Mouse (Mus musculus): Measurements from ENCODE around the gene Eif2a.
A peak's percentile ranks its signal among the peaks of the same experiment; 100 is the strongest.
"Not testable (repeated sequence)": the region's sequence is repeated elsewhere in the genome, so short reads cannot be mapped to it uniquely, and the experiment has no call there.

The Eif2a gene

DNA sequence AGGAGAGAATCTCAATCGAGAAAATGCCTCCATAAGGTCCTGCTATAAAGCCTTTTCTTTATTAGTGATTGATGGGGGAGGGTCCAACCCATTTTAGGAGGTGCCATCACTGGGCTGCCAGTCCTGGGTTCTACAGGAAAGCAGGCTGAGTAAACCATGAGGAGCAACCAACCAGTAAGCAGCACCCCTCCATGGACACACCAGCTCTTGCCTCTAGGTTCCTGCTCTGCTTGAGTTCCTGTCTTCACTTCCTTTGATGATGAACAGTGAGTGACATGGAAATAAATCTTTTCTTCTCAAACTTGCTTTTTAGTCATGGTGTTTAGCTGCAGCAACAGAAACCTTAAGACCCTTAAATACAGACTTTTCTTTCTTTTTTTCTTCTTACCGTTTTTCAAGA, 4.3 kb upstream of the Eif2a start:
- DNase-seq (ENCODE audit: low spot score): no peak

DNA sequence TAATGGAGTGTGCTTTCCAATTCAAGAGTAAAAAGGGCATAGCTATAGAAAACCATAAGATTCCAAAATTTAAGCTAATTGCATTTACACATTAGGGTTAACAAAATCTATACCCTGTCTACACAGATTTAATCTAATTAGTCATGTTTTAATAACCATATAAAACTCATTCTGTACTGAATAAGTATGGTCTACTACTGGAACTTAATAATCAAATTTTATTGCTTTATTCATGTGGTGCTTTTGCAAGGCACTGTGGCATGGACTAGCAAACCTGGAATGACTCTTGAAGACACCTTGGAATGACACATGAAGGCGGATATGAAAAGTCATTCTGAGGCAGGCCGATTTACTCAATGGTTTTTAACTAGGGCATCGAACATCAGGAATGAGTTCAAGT, 2.2 kb upstream of the Eif2a start:
- no peak for DNase-seq (ENCODE audit: low spot score)

DNA sequence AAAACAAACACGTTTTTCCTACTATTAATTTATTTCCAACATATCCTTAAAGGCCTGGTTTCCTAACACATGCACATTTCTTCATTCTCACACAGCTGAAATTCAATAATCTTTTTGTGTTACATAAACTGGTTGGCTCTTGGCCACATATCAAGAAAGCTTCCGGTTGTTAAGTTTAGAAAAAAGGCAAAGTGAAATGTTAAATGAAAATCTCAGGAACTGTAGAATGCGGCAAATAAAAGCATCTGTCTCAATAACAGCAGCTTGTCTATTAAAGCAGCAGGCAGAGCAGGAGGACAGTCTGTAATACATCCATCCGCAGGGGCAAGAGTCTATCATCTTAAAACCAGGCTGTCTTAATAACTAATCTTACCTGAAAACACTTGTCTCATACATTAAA, 1.4 kb upstream of the Eif2a start:
- DNase-seq (ENCODE audit: low spot score): no peak

DNA sequence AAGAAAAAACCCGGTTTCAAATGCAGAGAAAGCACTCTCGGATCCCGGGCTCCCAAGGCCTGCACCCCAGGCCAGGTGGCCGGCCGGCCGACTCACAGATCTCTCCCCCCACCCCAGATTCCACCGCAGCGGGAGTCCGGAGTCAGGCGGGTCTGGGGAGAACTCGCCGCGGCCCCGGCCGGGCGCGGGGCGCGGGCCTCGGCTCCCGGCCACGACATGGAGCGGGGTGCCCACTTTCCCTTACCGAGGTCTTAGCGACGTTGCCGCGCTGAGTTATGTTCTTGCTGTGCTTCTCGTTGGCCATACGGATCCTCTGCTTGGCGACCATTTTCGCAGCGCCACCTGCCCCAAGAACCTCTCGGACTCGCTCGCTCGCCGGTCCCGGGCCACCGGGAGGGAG, 455 bp upstream of the Eif2a start:
- DNase-seq (ENCODE audit: low spot score): no peak

DNA sequence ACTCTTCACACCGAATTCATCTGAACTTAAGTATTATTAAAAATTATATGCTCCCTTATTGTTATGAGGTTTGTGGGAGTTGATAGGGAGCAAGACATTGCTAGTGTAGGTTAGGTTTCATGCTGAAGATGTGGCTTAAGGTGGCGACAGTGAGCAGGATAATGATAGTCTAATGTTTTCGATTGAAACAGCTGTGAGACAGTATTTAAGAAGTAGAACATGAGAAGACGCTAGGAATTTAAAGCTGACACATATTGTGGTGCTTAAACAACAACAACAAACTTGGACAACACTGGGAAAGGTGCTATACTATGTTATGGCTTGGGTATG, 752 bp downstream of the Eif2a start:
- DNase-seq (ENCODE audit: low spot score): no peak

DNA sequence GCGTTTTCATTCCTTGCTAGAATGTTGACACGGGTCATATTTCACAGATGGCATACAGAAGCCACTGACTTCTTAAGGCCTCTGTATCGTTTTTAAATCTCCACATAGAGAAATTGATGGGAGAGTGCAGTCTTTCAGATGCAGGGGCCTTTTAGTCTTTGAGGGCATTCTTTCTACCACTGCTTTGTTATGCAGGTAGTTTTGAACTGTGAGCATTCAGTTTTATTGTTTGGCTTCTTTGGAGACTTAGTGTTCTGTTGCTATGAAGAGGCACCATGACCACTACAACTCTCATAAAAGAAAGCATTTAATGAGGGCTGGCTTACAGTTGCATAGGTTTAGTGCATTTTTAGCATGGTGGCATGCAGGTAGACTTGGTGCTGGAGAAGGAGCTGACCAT, 11.0 kb downstream of the Eif2a start:
- no peak for DNase-seq (ENCODE audit: low spot score)

DNA sequence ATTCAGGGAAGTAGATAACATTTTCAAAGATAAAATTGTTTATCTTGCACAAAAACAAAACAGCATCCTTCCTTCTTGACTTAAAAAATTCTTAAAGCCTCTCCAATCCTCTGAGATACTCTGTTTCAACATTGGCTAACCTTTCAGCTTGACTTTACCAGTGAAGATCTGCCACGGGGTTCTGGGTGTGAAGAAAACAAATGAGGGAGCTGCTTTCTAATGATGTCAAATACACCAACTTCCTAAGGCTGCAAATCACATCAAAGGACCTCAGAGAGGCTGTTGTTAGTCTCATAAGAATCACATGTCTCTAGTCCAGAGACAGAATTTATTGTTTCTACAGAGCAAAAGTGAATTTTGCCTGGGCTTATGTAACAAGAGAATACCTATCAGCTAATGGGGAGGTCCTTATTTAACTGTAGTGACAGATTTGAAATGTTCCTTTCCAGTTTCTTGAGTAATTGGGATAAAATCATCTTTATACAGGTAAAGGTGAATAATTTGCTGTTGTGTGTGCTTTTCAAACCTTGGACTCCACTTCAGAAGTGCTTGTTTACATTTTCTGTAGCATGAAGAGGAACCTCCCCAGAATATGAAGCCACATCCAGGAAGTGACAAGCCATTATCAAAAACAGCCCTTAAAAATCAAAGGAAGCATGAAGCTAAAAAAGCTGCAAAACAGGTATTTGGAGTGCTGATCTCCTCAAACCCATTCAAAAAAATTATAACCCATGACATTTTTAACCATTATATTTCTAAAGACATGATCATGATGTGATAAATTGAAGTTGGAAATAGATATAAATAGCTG, 26.6 kb downstream of the Eif2a start:
- DNase-seq (ENCODE audit: low spot score): peak; percentile 75

DNA sequence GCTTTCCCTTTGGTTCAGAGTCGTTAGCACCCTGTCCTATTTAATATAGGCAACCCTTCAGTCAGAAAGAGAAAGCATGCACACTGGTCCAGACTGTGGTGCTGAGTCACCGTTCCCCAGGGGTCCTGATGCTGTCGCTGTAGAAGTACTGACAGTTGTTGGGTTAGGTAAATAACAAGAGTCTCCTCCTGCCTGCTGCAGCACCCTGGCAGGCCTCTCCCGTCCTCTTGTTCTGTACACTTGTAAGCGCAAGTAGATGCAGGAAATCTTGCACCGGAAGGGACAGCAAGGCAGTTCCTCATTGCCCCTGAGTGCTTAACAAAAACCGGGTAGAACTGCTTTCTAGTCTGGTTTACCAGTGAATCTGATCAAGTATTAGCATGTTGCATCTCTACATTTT, 31.0 kb downstream of the Eif2a start:
- DNase-seq (ENCODE audit: low spot score): no peak

DNA sequence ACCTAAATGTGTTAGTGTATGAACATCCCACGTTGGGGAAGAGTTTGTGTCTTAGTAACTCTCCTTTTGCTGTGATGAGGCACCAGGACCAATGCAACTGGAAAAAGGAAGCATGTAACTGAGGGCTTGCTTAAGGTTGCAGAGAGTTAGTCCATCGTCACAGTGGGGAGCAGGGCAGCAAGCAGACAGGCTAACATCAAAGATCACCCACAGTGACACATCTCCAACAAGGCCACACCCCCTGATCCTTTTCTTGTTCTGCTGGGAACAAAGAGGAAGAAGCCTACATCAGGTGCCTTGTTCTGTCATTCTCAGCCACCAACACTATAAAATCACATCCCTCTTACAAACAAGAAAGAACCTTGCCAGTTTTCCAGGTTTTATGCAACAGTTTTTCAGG, 34.3 kb downstream of the Eif2a start:
- no peak for DNase-seq (ENCODE audit: low spot score)

DNA sequence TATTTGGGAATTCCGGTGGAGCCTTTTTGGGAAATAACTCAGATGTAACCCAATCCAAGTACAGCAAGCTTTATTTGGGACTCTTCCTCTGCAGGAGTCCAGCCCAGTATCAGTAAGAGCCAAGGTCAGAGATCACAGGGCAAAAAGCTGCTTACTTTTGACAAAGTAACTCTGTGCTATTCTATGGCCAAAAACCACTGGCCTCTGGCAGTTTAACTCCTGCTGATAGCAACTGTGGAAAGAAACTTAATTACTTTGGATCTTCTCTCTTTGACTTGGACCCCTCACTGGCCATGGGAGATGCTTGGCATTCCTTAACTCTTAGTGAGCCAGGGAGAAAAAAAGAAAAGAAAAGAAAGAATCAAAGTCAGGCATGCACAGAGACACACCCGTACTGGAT, 35.8 kb downstream of the Eif2a start:
- DNase-seq (ENCODE audit: low spot score): no peak

DNA sequence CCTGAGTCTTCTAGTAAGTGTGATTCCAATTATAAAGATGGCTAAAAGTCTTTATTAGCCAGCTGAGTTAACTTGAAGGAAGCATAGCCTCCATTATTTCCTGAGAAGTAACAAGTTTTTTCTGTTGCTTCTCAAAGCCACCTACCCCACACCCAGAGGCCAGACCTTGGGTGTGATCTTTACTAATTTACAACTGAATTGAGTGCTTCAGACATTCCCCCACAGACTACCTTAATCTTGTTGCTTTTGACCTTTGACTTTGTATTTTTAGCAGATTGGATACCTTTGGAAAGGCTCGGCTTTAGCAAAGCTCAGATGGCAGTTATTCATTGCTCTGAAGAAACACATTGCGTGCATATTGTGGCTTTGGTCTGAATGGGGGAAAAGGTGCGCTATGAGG, 45.2 kb downstream of the Eif2a start:
- DNase-seq (ENCODE audit: low spot score): no peak

DNA sequence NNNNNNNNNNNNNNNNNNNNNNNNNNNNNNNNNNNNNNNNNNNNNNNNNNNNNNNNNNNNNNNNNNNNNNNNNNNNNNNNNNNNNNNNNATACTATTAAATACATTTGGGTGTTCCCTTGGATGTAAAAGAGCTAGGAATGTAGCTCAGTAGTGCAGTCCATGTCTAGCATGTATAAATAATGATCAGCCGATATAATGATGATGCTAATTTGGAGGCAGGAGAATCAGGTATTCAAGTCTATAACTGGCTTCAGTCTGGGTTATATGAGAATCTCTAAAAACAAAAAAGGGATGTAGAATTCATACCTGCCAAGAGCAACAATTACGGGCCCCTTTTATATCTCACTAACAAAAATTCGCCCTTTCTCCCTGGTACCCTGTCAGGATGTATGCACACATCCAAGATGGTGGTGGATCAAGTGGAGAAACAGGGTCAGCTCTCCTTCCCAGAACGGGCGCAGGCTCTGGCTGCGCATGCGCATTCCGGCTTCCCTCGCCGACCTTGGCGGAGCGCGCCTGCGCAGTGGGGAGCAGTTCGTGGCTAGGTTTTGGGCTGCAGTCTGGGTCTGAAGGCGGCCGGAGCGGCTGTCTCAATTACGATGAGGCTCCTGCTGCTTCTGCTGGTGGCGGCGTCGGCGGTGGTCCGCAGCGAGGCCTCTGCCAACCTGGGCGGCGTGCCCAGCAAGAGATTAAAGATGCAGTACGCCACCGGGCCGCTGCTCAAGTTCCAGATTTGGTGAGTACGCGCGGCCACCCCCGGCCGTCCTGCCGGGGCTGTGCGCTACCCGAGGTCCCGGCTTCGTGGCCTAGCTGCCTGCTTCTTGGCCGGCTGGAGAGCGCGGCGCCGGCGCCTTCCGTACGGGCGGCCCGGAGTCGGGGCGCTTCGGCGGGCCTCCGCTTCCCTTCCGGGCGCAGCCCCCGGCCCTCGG, 50.8 kb downstream of the Eif2a start, which contains the start of gene Selenot:
Gene Selenot (plus strand): TSS at position 500 of the 930 bp plus-strand sequence.
- peak; percentile 92 for DNase-seq (ENCODE audit: low spot score)

DNA sequence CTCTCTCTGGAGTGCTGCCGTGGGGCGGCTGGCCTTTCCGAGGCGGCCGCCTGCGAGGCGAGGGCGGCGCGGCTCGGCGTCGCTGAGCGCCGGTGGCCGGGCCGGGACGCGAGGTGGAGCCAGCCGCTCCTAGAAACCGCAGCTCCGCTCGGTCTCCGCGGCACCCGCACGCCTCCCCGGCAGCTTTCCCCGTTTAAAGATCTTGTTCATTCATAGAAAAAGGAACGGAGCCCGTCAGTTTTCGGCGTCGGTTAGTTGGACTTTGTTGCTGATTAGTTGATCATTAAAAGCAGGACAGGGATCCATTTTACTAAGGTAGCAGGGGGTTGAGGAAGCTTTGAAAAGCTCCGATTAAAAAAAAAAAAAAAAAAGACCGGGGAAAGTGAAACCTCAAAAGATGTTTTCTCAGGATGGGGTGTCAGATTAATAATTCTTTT, 51.5 kb downstream of the Eif2a start:
- no peak for DNase-seq (ENCODE audit: low spot score)

DNA sequence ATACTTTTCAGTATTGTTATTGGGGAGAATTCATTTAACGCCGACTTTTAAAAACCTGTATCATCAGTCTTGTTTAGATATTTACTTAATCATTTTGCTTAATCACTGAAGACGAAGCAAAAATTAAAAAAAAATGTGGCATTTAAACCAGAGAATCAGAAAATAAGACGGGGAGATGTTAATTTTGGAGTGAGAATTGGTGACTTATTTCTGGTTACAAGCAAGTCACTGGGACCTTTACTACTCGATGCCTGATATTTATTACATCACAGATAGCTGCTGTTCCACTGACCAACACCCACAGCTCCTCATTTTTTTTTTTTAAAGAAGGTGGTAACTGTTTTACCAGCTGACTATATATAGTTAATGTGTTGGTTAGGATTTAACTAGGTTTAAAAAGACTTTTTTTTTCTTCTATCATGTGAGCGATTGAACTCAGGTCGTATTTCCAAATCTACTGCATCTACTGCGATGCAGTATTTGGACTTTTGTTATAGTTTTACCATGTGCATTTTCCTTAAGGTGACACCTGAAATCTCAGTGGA, 52.0 kb downstream of the Eif2a start:
- DNase-seq (ENCODE audit: low spot score): no peak

DNA sequence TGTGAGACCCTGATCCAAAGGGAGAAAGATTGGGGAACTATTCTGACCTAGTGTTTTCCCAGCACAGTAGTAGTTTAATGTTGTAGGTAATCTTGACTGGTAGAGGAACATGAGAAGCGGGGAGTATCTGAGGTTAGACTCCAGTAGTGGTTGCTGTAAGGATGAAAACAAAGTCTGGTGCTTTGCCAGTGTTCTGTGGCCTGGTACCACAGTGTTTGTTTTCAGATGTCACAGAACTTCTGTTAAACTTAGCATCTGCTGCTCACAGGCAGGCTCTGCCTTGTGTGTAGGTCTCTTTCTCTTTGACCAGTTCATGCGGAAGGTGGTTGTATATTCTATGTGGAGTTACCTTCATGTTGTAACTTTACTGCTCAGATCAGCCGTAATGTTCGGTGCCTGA, 55.9 kb downstream of the Eif2a start:
- peak; percentile 75 for DNase-seq (ENCODE audit: low spot score)

DNA sequence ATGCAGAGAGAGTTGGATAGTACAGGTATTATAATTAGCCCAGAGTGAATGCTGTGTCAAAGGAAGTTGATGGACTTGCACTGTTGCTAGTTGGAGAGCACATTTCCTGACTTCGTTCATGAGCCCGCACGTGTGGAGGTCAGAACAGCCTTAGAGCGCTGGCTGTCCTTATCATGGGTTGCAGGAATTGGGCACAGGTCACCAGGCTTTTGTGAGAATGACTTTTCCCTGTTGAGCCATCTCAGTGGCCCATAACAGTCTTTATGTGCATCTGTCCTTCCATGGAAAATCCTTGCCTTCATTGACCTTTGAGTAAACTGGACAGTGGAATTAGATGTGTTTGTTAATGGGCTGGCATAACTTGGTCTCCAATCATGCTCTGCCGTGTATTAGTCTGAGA, 56.7 kb downstream of the Eif2a start:
- no peak for DNase-seq (ENCODE audit: low spot score)

DNA sequence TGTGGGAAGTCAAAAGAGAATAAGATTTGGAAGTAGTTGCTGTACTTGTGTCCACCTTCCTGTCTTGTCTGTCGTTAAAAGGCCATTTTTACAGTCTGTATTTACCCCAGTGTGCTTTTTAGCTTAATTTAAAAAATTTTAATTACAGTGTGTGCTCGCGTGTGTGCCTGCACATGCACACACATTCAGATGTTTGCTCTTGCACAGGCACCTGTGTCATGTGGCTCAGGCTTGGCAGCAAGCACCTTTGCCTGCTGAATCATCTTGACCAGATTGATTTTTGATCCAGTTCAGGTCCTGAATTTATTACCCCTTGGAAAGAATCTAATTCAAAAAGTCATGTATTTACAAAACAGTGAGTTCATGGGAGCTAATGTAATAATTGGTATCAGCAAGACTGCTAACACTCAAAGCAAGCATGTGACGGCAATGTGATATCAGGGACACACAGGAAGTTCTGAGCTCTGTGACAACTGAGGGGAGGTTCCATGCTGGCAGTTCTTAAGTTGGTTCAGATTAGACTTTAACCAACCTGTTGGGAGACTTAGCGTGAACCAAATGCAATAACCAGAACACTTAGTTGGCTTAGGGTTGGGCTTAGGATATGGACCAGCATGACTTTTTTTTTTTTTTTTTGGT, 57.3 kb downstream of the Eif2a start:
- DNase-seq (ENCODE audit: low spot score): peak; percentile 70

DNA sequence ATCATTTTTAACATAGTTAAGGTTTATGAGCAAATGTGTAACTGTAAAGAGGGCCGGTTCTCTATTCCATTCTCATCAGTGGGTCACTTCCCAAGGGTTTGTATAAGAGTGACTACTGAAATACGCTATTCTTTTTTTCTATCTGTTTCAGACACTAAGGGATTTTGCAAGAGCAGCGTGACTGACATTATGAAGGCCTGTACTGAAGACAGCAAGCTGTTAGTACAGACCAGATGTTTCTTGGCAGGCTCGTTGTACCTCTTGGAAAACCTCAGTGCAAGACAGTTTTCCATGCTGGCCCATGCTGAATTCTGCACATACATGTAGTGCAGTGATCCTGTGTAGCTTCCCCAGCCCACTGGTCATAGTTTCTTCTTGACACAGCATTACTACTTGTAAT, 64.9 kb downstream of the Eif2a start:
- not testable (repeated sequence) for DNase-seq (ENCODE audit: low spot score)

DNA sequence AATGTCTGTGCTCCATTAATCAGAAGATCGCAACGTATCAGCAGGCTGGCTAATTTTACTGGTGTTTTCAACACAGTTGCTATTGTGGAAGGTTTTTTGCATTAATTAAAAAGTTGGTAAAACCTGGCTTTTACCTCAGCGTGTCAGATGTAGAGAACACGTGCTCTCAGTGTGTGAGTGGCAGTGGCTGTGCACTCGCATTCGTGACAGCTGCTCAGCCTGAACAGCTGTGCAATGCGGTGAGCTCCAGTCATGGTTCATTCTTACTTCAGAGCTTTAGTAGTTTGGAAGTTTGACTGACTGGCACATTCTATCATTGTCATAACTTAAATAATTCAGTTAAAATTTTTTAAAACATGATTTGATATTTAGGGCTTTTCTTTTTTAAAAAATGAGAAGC, 67.0 kb downstream of the Eif2a start:
- DNase-seq (ENCODE audit: low spot score): not testable (repeated sequence)

DNA sequence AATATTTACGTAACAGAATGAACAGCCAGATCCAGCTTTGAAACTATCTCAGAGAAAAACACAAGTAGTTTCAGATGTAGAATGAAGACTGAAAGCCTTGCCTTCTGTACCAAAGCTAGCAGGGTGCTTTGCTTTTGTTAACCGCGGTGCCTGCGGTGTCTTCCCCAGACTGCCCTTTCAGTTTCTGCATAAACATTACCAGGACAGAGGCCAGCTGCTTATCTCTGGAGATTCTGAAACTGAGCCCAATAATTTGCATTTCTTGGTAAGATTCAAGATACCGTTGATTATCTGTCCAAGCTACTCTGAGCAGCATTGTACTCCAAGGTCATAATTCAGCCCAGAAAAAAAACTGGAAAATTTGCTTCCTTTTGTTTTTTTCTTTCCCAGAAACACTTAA, 68.0 kb downstream of the Eif2a start:
- DNase-seq (ENCODE audit: low spot score): no peak
